Mouse (Mus musculus) cerebellum, adult 2 months (tissue): ENCODE results near the gene H2afj. TPM values are rescaled to one million over a fixed set of nuclear protein-coding genes. Genes with fewer than 3 reads are reported as not detected.
A peak's percentile ranks its signal among the peaks of the same experiment; 100 is the strongest.
"Not testable (repeated sequence)": the region's sequence is repeated elsewhere in the genome, so short reads cannot be mapped to it uniquely, and the experiment has no call there.

Experiments
- DNase-seq, 2 experiments: peaks; one replicate each; pipeline ENCODE4 v3.0.0; 2021
- H3K27ac ChIP-seq: fragments of 200-500 bp; 2 replicates; pipeline ENCODE4 v1.5.1; 2012; ENCODE audit warnings: low read length, control low read depth, inconsistent platforms; ENCODE audit not compliant: insufficient read depth
- H3K27me3 ChIP-seq: fragments of 200-500 bp; 2 replicates; pipeline ENCODE4 v1.6.1; 2012; ENCODE audit warnings: inconsistent platforms, mild to moderate bottlenecking, low read length, moderate library complexity; ENCODE audit not compliant: control insufficient read depth, insufficient read depth
- H3K4me1 ChIP-seq: fragments of 200-500 bp; 2 replicates; pipeline ENCODE4 v1.6.1; 2011; ENCODE audit warnings: low read length; ENCODE audit not compliant: control insufficient read depth, insufficient read depth
- H3K4me3 ChIP-seq: fragments of 200-500 bp; replicated peaks from 2 replicates; pipeline ENCODE3; 2011; ENCODE audit warnings: mild to moderate bottlenecking, low read depth, low read length, control low read depth; ENCODE audit not compliant: insufficient read depth
- CTCF ChIP-seq: fragments of 200-500 bp; IDR thresholded peaks from 2 replicates; pipeline ENCODE4 v1.5.1; 2011; ENCODE audit warnings: low read depth, mild to moderate bottlenecking, control low read depth, low read length, moderate library complexity, borderline replicate concordance; ENCODE audit not compliant: insufficient read depth
- POLR2A ChIP-seq: fragments of 200-500 bp; IDR thresholded peaks from 2 replicates; pipeline ENCODE4 v1.6.1; 2011; ENCODE audit warnings: low read length, control low read depth, borderline replicate concordance; ENCODE audit not compliant: insufficient read depth
- WGBS: fragments of 180-500 bp; shearing (Covaris S2); methylation state at CpG from one replicate; pipeline ENCODE4 v1.1.7; 2018; 5-methylcytosine and 5-hydroxymethylcytosine counted together
- polyA plus RNA-seq: library from polyadenylated mRNA; depleted of rRNA; stranded (reverse); fragments of >200 nt; gene quantifications from 2 replicates; pipeline ENCODE4 v1.2.3, GENCODE M21; 2012

The H2afj gene
- polyA plus RNA-seq, 1 experiment: 88.9 TPM

DNA sequence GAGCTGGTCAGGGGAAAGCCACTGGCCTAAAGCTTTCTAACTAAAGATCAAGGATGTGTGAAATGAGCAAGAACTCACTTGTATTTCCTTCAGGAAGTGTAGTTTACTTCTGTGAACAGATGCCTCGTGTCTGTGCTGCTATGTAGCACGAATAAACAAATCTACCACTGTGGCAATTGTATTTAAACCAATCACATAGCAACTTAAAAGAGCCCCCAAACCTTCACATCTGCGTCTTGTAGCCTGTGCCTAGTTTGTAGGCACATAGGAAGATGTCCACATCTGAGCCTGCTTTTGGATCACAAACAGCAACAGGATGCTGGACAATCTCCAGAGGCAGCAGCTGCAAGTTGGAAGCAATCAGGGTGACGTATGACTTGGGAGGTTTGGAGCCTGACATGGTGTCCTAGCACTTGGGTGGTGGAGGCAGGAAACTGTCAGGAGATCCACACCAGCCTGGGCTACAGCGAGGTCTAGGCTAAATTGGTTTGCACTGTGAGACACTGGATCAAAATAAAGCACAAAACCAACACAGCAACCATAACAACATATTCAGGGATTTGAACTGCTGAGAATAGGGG lies 18.6 kb upstream of the H2afj start:
- Histone ChIP-seq H3K27me3 (no peaks in the 10 kb centered on the region), H3K27ac (no peak overlapping the region), H3K4me1 (no peaks in the 10 kb centered on the region), H3K4me3 (no peak overlapping the region)
- DNase-seq: no peak
- 35% methylated on average over 5 of the region's 5 CpGs for WGBS
- TF ChIP-seq POLR2A: no peak
- TF ChIP-seq CTCF: no peak

DNA sequence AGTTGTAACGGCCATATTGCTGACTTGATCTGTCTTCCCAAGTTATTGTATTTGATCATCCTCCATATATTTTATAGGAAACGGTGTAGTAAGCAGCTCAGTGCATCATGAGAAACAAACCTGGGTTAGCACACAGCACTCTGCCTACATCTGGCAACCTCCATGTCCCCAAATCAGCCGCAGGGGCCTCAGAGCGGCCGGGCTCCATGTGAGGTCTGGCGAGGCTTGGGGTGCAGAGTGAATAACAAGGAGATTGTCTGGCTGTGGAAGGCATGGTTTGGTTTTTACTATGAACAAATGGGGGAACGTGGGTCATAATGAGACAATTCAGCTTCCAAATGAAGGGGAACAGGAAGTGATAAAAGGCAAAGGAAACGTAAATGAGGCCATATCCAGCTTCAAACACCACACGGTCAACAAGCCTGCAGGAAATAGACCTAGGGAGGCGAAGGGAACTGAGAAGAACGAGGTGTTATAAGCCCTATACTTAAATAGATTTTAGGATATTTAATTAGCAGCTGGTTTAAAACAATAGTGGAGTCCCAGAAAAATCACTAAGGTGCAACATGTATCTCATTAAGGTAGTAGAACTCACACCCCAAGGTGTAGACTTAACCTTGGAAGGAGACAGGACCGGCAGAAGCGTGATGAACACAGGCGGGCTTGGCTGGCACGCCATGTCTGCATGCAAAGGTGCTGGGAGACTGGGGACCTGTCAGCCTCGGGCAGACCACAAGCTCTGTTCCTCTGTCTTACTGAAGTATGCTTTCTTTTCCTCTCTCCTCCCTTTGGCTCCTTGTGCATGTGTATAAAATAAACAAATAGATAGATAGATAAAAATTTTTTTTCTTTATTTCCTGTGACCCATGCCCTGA lies 14.9 kb upstream of the H2afj start:
- no peaks in the 10 kb centered on the region for H3K4me1 ChIP-seq
- H3K27ac ChIP-seq: no peak overlapping the region
- no peaks in the 10 kb centered on the region for H3K27me3 ChIP-seq
- no peak for TF ChIP-seq POLR2A
- H3K4me3 ChIP-seq: no peak overlapping the region
- 40% methylated on average over 16 of the region's 16 CpGs for WGBS
- DNase-seq: no peak

DNA sequence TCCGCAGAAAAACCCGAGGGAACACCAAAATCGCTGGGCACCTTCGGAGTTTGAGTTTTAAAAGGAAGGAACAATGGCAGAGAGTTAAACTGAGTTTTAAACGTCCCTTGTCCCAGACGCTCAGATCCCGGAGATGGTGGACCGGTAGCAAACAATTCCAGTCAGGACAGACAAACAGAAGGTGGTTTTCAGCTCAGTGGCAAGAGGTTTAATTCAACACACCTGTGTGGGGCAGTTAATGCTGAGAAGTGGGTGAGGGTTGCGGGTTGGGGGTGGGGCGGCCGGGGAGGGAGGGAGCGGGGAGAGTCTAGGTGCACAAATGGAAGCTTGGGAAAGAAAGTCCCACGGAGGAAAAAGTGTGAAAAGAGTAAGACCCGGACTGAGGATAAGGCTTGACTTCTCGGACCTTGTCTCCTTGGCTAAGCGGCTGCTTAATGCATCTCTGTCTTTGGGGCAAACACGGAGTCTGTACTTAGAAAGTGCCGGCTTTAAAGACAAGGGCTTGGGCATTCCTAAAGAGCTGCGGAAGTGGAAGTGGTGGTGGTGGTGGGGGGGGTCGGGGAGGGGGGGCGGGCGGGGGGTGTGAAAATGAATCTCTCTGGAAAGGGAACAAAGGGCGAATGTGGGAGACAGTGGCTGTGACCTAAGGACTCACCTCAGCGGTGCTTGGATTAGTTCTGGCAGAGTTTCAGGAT lies 14.1 kb upstream of the H2afj start:
- DNase-seq: no peak
- 2% methylated on average over 23 of the region's 24 CpGs for WGBS
- peak overlapping the region; percentile 23 for H3K4me3 ChIP-seq
- no peak overlapping the region for H3K27ac ChIP-seq
- TF ChIP-seq CTCF (no peak), POLR2A (no peak)
- H3K27me3 ChIP-seq: no peaks in the 10 kb centered on the region
- no peaks in the 10 kb centered on the region for H3K4me1 ChIP-seq

DNA sequence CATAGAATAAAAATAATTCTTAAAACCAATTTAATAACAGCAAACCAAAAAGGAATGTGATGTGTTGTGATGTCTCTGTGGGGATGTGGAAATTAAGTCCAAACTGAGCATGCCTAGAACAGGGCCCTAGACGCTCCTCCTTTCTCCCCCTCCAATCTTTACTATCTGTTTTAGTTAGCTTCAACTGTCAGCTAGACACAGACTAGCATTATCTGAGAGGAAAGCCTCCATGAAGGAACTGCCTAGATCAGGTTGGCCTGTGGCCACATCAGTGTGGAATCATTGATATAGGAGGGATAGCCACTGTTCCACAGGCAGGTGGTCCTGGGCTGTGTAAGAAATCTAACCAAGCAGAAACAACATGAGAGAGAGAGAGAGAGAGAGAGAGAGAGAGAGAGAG lies 12.9 kb upstream of the H2afj start:
- WGBS: 88% methylated on average over 1 of the region's 1 CpGs

DNA sequence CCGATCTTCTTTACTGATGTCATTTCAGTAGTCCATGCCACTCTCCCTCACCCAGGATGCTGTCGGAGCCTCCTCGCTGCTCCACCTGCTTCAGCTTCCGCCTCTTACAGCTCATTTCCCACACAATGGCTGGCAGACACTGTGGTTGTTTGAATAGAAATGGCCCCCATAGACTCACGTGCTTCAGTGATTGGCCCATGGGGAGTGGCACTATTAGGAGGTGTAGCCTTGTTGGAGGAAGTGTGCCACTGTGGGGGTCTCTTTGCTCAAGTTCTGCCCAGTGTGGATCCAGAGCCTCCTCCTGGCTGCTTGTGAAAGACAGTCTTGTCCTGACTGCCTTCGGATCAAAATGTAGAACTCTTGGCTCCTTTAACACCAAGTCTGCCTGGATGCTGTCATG lies 12.2 kb upstream of the H2afj start:
- Histone ChIP-seq H3K4me3 (no peak overlapping the region), H3K27ac (no peak overlapping the region), H3K27me3 (no peaks in the 10 kb centered on the region), H3K4me1 (no peaks in the 10 kb centered on the region)
- WGBS: 63% methylated on average over 6 of the region's 6 CpGs
- no peak for DNase-seq
- TF ChIP-seq CTCF (no peak), POLR2A (no peak)

More for the DNA sequence above, 12.9 kb upstream of the H2afj start:
- Histone ChIP-seq H3K27ac (no peak overlapping the region), H3K4me3 (no peak overlapping the region), H3K4me1 (no peaks in the 10 kb centered on the region), H3K27me3 (no peaks in the 10 kb centered on the region)
- TF ChIP-seq CTCF: no peak
- TF ChIP-seq POLR2A: no peak
- no peak for DNase-seq

DNA sequence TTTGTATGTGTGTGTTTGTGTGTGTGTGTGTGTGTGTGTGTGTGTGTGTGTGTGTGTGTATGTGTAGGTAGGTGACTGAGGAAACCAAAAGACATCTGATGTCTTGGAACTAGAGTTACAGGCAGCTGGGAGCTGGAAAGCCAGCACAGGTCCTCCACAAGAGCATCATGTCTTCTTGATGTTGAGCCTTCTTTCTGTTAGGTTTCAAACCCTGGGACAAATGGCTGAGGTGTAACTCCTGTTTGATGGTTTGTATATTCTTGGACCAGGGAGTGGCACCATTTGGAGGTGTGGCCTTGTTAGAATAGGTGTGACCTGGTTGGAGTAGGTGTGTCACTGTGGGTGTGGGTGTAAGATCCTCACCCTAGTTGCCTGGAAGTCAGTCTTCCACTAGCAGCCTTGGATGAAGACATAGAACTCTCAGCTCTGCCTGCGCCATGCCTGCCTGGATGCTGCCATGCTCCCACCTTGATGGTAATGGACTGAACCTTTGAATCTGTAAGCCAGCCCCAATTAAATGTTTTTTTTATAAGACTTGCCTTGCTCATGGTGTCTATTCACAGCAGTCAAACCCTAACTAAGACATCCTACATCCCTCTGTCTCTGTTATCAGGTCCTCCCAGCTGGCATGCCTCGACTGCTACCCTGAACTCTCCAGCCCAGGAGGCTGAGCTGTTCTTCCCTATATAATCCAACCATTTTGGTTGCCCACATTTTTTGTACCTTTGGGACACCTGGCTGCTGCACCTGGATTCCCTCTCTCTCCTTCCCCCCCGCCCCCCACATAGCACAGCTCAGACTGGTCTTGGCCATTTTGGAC lies 10.0 kb upstream of the H2afj start:
- H3K27ac ChIP-seq, H3K4me1 ChIP-seq, H3K27me3 ChIP-seq, DNase-seq, H3K4me3 ChIP-seq: not testable (repeated sequence)
- 90% methylated on average over 3 of the region's 3 CpGs for WGBS

DNA sequence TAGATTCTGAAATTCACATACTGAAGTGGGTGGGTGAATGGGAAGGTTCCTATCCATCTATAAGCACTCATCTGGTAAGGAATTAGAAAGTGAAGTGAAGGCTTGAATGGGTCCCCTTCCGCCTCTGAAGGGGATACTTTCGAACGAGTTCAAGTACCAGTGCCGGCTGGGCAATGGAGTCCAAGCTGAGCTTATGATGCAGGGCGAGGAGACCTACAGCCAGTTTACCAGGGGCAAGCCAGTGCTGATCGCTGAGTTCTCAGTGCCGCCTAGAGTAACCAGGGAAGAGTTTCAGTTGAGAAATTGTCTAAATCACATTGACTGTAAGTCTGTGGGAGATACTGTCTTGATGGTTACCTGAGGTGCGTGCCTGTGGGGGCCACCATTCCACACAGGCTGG lies 7.3 kb upstream of the H2afj start:
- DNase-seq: no peak
- no peaks in the 10 kb centered on the region for H3K27me3 ChIP-seq
- no peak overlapping the region for H3K27ac ChIP-seq
- H3K4me3 ChIP-seq: no peak overlapping the region
- TF ChIP-seq CTCF (no peak), POLR2A (no peak)
- WGBS: 95% methylated on average over 8 of the region's 8 CpGs
- no peaks in the 10 kb centered on the region for H3K4me1 ChIP-seq

DNA sequence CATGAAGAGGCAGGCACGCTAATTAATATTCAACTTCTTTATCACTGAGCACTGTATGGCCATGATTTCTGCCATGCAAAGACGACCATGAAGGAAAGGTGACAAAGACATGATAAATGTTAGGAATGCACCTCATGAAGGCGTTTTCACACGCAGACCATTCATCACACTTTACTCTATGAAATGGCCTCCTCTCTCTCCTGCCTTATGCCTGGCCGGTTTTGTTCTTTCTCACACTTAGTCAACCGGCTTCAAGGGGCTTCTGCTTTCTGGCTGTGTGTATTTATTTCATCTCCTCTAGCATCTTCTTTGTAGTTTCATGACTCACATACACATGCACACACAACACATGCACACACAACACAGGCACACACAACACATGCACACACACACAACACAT lies 6.8 kb upstream of the H2afj start:
- 87% methylated on average over 6 of the region's 6 CpGs for WGBS
- Histone ChIP-seq H3K4me1 (no peaks in the 10 kb centered on the region), H3K27ac (no peak overlapping the region), H3K27me3 (no peaks in the 10 kb centered on the region), H3K4me3 (no peak overlapping the region)
- no peak for TF ChIP-seq POLR2A
- TF ChIP-seq CTCF: no peak
- no peak for DNase-seq
